Mouse (Mus musculus) central nervous system, embryonic 18 days (tissue): ENCODE measurements around the gene Accsl. TPM values are rescaled to one million over a fixed set of nuclear protein-coding genes. Genes with fewer than 3 reads are reported as not detected.

Experiments used
- polyA plus RNA-seq: library from polyadenylated mRNA; depleted of rRNA; stranded (reverse); fragments of >200 nt; gene quantifications from 2 replicates; pipeline ENCODE4 v1.2.3, GENCODE M21; 2012; rRNA removed

Gene Accsl
- 0.41 and 0.52 TPM in 2 replicates for polyA plus RNA-seq

GRCm38 (mm10) chr2:93869107-93869600 is at the start of gene Accsl:
Gene Accsl (minus strand): TSS chr2:93869157.

GRCm38 (mm10) chr2:93849505-93850089 is 19.4 kb downstream of the Accsl start, which contains the start of gene Accs:
Gene Accs (minus strand): TSS chr2:93849943.

GRCm38 (mm10) chr2:93822045-93822749 is 46.8 kb downstream of the Accsl start, which contains the start of gene Ext2:
Gene Ext2 (minus strand): TSS chr2:93822568.

Other genes with a start within 250 kb of the Accsl start
- 1.3 and 1.4 TPM in 2 replicates for gene Alx4, start 226.8 kb downstream of the Accsl start, polyA plus RNA-seq
- 35.8 and 38.9 TPM in 2 replicates for gene Ext2, start 46.6 kb downstream of the Accsl start, polyA plus RNA-seq
- 16.0 and 16.2 TPM in 2 replicates for gene Accs, start 19.2 kb downstream of the Accsl start, polyA plus RNA-seq
- 41.3 and 49.2 TPM in 2 replicates for gene Gm13889, start 88.0 kb upstream of the Accsl start, polyA plus RNA-seq
- gene Gm27027, start 127.2 kb upstream of the Accsl start, polyA plus RNA-seq, result 0.19 TPM in 1 of 2 replicates, not detected in the other
- gene Alkbh3, start 141.7 kb upstream of the Accsl start, polyA plus RNA-seq, result 56.1 and 59.2 TPM in 2 replicates